30 mouse cellular contexts compared by ENCODE assay signal in the genomic region with DNA sequence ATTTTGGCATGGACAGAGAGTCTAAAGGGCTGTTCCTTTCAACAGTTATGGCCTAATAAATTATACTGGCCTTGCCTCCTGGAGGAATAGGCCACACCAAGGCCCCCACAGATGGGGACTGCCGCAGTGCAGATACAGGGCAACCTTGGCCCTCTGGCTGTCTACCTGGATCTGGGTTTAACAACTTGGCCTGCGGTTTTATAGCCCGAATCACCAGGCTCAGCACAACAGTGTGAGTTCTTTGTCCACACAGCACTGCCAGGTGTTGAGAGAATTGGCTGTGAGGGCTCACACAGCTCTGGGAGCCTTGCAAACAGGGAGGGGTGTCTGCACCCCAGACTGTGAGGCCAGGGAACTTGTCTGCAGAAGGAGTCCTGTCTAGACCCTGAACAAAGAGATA. TPM values are rescaled to one million over a fixed set of nuclear protein-coding genes. Genes with fewer than 3 reads are reported as not detected.
DNase-seq lines count a peak whose midpoint lies in the region; ATAC-seq lines count a peak whose summit lies in the region.
"Had no signal": no experiment of that assay in that cellular context is flagged by ENCODE, and none has a peak within 500 bp of the region (broad histone marks: within the 10 kb centered on the region; RNA-seq: fewer than 3 reads in every experiment).

No protein-coding gene starts in this region.

- no peaks in the 10 kb centered on the region for H3K27me3 ChIP-seq in intestine, embryonic 15.5 days (replicated peaks)
- no peaks in the 10 kb centered on the region for H3K27me3 ChIP-seq in limb, embryonic 11.5 days (ENCODE audit: control insufficient read depth, insufficient read depth, low read length)
- H3K27me3 ChIP-seq: heart, embryonic 13.5 days; liver, embryonic 12.5 days had no signal

- H3K9me3 ChIP-seq in intestine, embryonic 15.5 days = no peaks in the 10 kb centered on the region
- no peaks in the 10 kb centered on the region for H3K9me3 ChIP-seq in limb, embryonic 11.5 days (ENCODE audit: control insufficient read depth, low read length)
- H3K9me3 ChIP-seq: G1E; liver, embryonic 12.5 days had no signal

- intact Hi-C loops in left cerebral cortex, postnatal 10 days (cut with DNase I) = no loop called here

- H3K4me3 ChIP-seq in intestine, embryonic 15.5 days (replicated peaks) = no peak overlapping the region
- H3K4me3 ChIP-seq in limb, embryonic 11.5 days (ENCODE audit: low read depth, low read length) = no peak overlapping the region
- H3K4me3 ChIP-seq: gastrocnemius, adult 2 months; heart, adult 2 months; heart, embryonic 13.5 days; liver, embryonic 12.5 days had no signal

- no peak overlapping the region for H3K27ac ChIP-seq in intestine, embryonic 15.5 days
- H3K27ac ChIP-seq in limb, embryonic 11.5 days (replicated peaks; ENCODE audit: low read depth, low read length) = peak overlapping the region; percentile 72
- H3K27ac ChIP-seq: heart, adult 2 months; hindbrain, postnatal 0 days; liver, embryonic 12.5 days; stomach, postnatal 0 days had no signal

- H3K4me2 ChIP-seq in intestine, embryonic 15.5 days (replicated peaks) = no peak overlapping the region
- no peak overlapping the region for H3K4me2 ChIP-seq in limb, embryonic 11.5 days (ENCODE audit: low read depth, severe bottlenecking)
- H3K4me2 ChIP-seq: heart, embryonic 13.5 days; liver, embryonic 12.5 days; midbrain, embryonic 11.5 days had no signal

- peak; percentile 41 for DNase-seq in adrenal gland, adult 2 months
- no peak for DNase-seq in adrenal gland, adult 18-20 months (ENCODE audit: low spot score in 2 of 2)
- peak; percentile 42 for DNase-seq in adrenal gland, postnatal 14 days
- DNase-seq in limb, embryonic 11.5 days (ENCODE audit: low spot score) = peak; percentile 82
- DNase-seq in urinary bladder, postnatal 25 days (ENCODE audit: low spot score) = no peak
- DNase-seq in left cerebral cortex, postnatal 10 days (ENCODE audit: extremely low spot score in 1 of 2, low spot score in 2 of 2) = no peak
- no peak for DNase-seq in heart, adult 18-20 months
- DNase-seq: cerebellum, adult 2 months; cerebellum, postnatal 14 days; gastrocnemius, adult 2 months; gastrocnemius, postnatal 36 days; heart, adult 2 months; heart, postnatal 10 days; kidney, adult 11 months; kidney, postnatal 25 days; layer of hippocampus, postnatal 36 days; liver, postnatal 0 days; lung, postnatal 36 days; right cerebral cortex, postnatal 4 days; thymus, adult 18-20 months; thymus, postnatal 25 days had no signal

- no peak overlapping the region for H3K9ac ChIP-seq in intestine, embryonic 15.5 days
- H3K9ac ChIP-seq in limb, embryonic 11.5 days (ENCODE audit: low read length) = no peak overlapping the region
- H3K9ac ChIP-seq: heart, embryonic 13.5 days; liver, embryonic 12.5 days; liver, postnatal 0 days had no signal

- no peaks in the 10 kb centered on the region for H3K36me3 ChIP-seq in intestine, embryonic 15.5 days
- no peaks in the 10 kb centered on the region for H3K36me3 ChIP-seq in limb, embryonic 11.5 days (ENCODE audit: control insufficient read depth, insufficient read depth, low read length)
- H3K36me3 ChIP-seq: G1E; heart, embryonic 13.5 days; liver, embryonic 12.5 days had no signal

- 0 out of 2 replicates have a peak, but pooled peaks cover 3% of the 10 kb centered on the region for H3K4me1 ChIP-seq in intestine, embryonic 15.5 days (replicated peaks)
- H3K4me1 ChIP-seq in limb, embryonic 11.5 days (ENCODE audit: control insufficient read depth, insufficient read depth, low read length) = peaks cover 8% of the 10 kb centered on the region; the same call in 1 of the 2 replicates
- H3K4me1 ChIP-seq: liver, embryonic 12.5 days had no signal

- ATAC-seq in intestine, embryonic 15.5 days = 0 out of 2 replicates have a peak, but pooled peaks have one; percentile 43
- peak; percentile 92 for ATAC-seq in limb, embryonic 11.5 days (ENCODE audit: insufficient number of reproducible peaks, low FRiP score, low TSS enrichment, low read depth)
- ATAC-seq: forebrain, embryonic 14.5 days; hindbrain, postnatal 0 days; liver, embryonic 12.5 days; liver, postnatal 0 days; midbrain, embryonic 16.5 days had no signal

- 76% methylated on average over 3 of the region's 3 CpGs for WGBS in intestine, embryonic 15.5 days
- 15% methylated on average over 3 of the region's 3 CpGs for WGBS in limb, embryonic 11.5 days

RNA-seq across cellular contexts. Expression of gene Kat6b, which starts 18.8 kb away (rescaled TPM):
- total RNA-seq in adrenal gland, adult 2 months (2021) = 10 to 100 TPM; 33.4 to 37.3 TPM
- 9.5 and 12.3 TPM in 2 replicates for polyA plus RNA-seq in adrenal gland, adult 2 months (2012; rRNA removed)
- 10 to 100 TPM; 31.3 to 32.2 TPM for total RNA-seq in adrenal gland, adult 18-20 months (2021)
- 43.4 and 45.3 TPM in 2 replicates for total RNA-seq in adrenal gland, postnatal 14 days (2021)
- polyA plus RNA-seq in intestine, embryonic 15.5 days (2015; fragmentation: Nextera tagmentation; extraction: Ambion mirVana) = 10.6 and 11.4 TPM in 2 replicates
- polyA plus RNA-seq in limb, embryonic 11.5 days (2014; fragmentation: Nextera tagmentation; extraction: Ambion mirVana) = 22.0 and 22.8 TPM in 2 replicates
- 10 to 100 TPM; 63.8 to 65.1 TPM for total RNA-seq in left cerebral cortex, postnatal 10 days (2021)
- 10 to 100 TPM; 18.8 to 27.6 TPM for total RNA-seq in heart, adult 18-20 months (2021)

Comparison
In these comparisons a context has a peak if more than half of its experiments do, and no peak if none do; other contexts are left out.
1. DNase-seq: peak in adrenal gland, adult 2 months (single experiment), adrenal gland, postnatal 14 days (single experiment) and limb, embryonic 11.5 days (single experiment); none in adrenal gland, adult 18-20 months (0 of 2), urinary bladder, postnatal 25 days (single experiment), left cerebral cortex, postnatal 10 days (0 of 2) and heart, adult 18-20 months (0 of 2).